Mouse (Mus musculus) CH12.LX (cell line): ENCODE measurements around the gene Exoc3. TPM values are rescaled to one million over a fixed set of nuclear protein-coding genes. Genes with fewer than 3 reads are reported as not detected.

Source experiments
- DNase-seq: peaks from one replicate; pipeline ENCODE4 v3.0.0-alpha.2; 2013; ENCODE audit errors: extremely low read depth
- H3K27ac ChIP-seq: 2 replicates; pipeline ENCODE4 v1.5.1; 2012; ENCODE audit warnings: low read depth, mild to moderate bottlenecking, control low read depth, moderate library complexity; ENCODE audit not compliant: insufficient read depth
- H3K27me3 ChIP-seq: replicated peaks from 2 replicates; pipeline ENCODE3; 2012; ENCODE audit warnings: inconsistent platforms
- H3K36me3 ChIP-seq, 2 experiments: replicated peaks in 1 of 2; 2 replicates each; pipeline versions ENCODE3 to v1.6.1; 2012; ENCODE audit warnings: inconsistent platforms in 1 of 2, low read length in 1 of 2, mild to moderate bottlenecking in 1 of 2, mixed read lengths in 1 of 2, moderate library complexity in 1 of 2; ENCODE audit not compliant: control insufficient read depth in 1 of 2, insufficient read depth in 1 of 2
- H3K4me1 ChIP-seq, 2 experiments: 2 replicates each; pipeline ENCODE4 v1.6.1; 2012; ENCODE audit warnings: inconsistent platforms in 1 of 2, moderate library complexity in 1 of 2; ENCODE audit not compliant: insufficient read depth in 2 of 2, control insufficient read depth in 1 of 2
- H3K4me2 ChIP-seq: 2 replicates; pipeline ENCODE4 v1.6.1; 2012; ENCODE audit warnings: low read depth, mild to moderate bottlenecking, control low read depth; ENCODE audit not compliant: poor library complexity, insufficient read depth, severe bottlenecking
- H3K4me3 ChIP-seq, 3 experiments: fragments of 150-350 bp in 1 of 3; sonication (generic) in 1 of 3; replicated peaks in 1 of 3; 2 replicates each; pipeline versions ENCODE3 to v1.5.1; 2011 to 2012; ENCODE audit warnings: low read depth in 2 of 3, low read length in 2 of 3, mild to moderate bottlenecking in 2 of 3, moderate library complexity in 2 of 3, control low read depth in 1 of 3, improper control_type of control experiment in 1 of 3, inconsistent platforms in 1 of 3, mixed read lengths in 1 of 3; ENCODE audit not compliant: poor library complexity in 1 of 3
- H3K79me2 ChIP-seq: replicated peaks from 2 replicates; pipeline ENCODE4 v1.6.1; 2012; ENCODE audit warnings: mild to moderate bottlenecking, moderate library complexity; ENCODE audit not compliant: control insufficient read depth, poor library complexity, insufficient read depth, severe bottlenecking; ENCODE audit errors: extremely low read depth
- H3K9ac ChIP-seq: 2 replicates; pipeline ENCODE4 v1.6.1; 2012; ENCODE audit warnings: low read depth, mild to moderate bottlenecking, control low read depth, moderate library complexity; ENCODE audit not compliant: insufficient read depth
- H3K9me3 ChIP-seq: replicated peaks from 2 replicates; pipeline ENCODE3; 2012; ENCODE audit warnings: low read length, inconsistent platforms, mixed read lengths
- BHLHE40 ChIP-seq: IDR thresholded peaks from 2 replicates; pipeline ENCODE4 v1.6.1; 2011; ENCODE audit warnings: mild to moderate bottlenecking, low read depth, low read length, improper control_type of control experiment
- CHD1 ChIP-seq: IDR thresholded peaks from 2 replicates; pipeline ENCODE4 v1.6.1; 2012; ENCODE audit warnings: low read depth, low read length, improper control_type of control experiment, inconsistent platforms
- CTCF ChIP-seq, 2 experiments: IDR thresholded peaks in 1 of 2; conservative IDR thresholded peaks in 1 of 2; 2 replicates each; pipeline ENCODE4 v1.5.1; 2011 to 2012; ENCODE audit warnings: low read depth in 2 of 2, low read length in 2 of 2, improper control_type of control experiment in 1 of 2, inconsistent platforms in 1 of 2, mild to moderate bottlenecking in 1 of 2, moderate library complexity in 1 of 2
- ELF1 ChIP-seq: IDR thresholded peaks from 2 replicates; pipeline ENCODE4 v1.6.1; 2014; ENCODE audit warnings: low read depth, mild to moderate bottlenecking, inconsistent platforms, low read length, improper control_type of control experiment
- EP300 ChIP-seq: IDR thresholded peaks from 2 replicates; pipeline ENCODE4 v1.6.1; 2011; ENCODE audit warnings: low read length, improper control_type of control experiment
- ETS1 ChIP-seq: conservative IDR thresholded peaks from 2 replicates; pipeline ENCODE4 v1.6.1; 2012; ENCODE audit warnings: low read depth, mild to moderate bottlenecking, inconsistent platforms, low read length, improper control_type of control experiment, moderate library complexity
- HCFC1 ChIP-seq: IDR thresholded peaks from 2 replicates; pipeline ENCODE4 v1.6.1; 2012; ENCODE audit warnings: low read depth, mild to moderate bottlenecking, inconsistent platforms, low read length, improper control_type of control experiment
- IRF4 ChIP-seq: IDR thresholded peaks from 2 replicates; pipeline ENCODE4 v1.6.1; 2014; ENCODE audit warnings: low read depth, mild to moderate bottlenecking, inconsistent platforms, low read length, improper control_type of control experiment
- JUN ChIP-seq: IDR thresholded peaks from 2 replicates; pipeline ENCODE4 v1.6.1; 2011; ENCODE audit warnings: low read depth, mild to moderate bottlenecking, low read length, improper control_type of control experiment, moderate library complexity; ENCODE audit not compliant: insufficient read depth
- JUND ChIP-seq: conservative IDR thresholded peaks from 2 replicates; pipeline ENCODE4 v1.6.1; 2011; ENCODE audit warnings: low read depth, low read length, improper control_type of control experiment
- KAT2A ChIP-seq: IDR thresholded peaks from 2 replicates; pipeline ENCODE4 v1.6.1; 2012; ENCODE audit warnings: low read length, improper control_type of control experiment, inconsistent platforms; ENCODE audit not compliant: insufficient replicate concordance
- MAFK ChIP-seq: IDR thresholded peaks from 2 replicates; pipeline ENCODE4 v1.6.1; 2011; ENCODE audit warnings: low read length, improper control_type of control experiment; ENCODE audit not compliant: insufficient replicate concordance
- MAX ChIP-seq: IDR thresholded peaks from 2 replicates; pipeline ENCODE4 v1.6.1; 2011; ENCODE audit warnings: low read length, improper control_type of control experiment
- MAZ ChIP-seq: IDR thresholded peaks from 2 replicates; pipeline ENCODE4 v1.6.1; 2012; ENCODE audit warnings: low read depth, mild to moderate bottlenecking, inconsistent platforms, low read length, improper control_type of control experiment, moderate library complexity
- MEF2A ChIP-seq: IDR thresholded peaks from 2 replicates; pipeline ENCODE4 v1.6.1; 2014; ENCODE audit warnings: low read depth, mild to moderate bottlenecking, inconsistent platforms, low read length, improper control_type of control experiment, borderline replicate concordance
- MXI1 ChIP-seq: IDR thresholded peaks from 2 replicates; pipeline ENCODE4 v1.6.1; 2011; ENCODE audit warnings: mild to moderate bottlenecking, low read depth, low read length, improper control_type of control experiment
- MYC ChIP-seq: IDR thresholded peaks from 2 replicates; pipeline ENCODE4 v1.6.1; 2011; ENCODE audit warnings: low read depth, mild to moderate bottlenecking, improper control_type of control experiment, low read length
- NELFE ChIP-seq: IDR thresholded peaks from 2 replicates; pipeline ENCODE4 v1.6.1; 2011; ENCODE audit warnings: low read depth, low read length, improper control_type of control experiment
- NRF1 ChIP-seq: IDR thresholded peaks from 2 replicates; pipeline ENCODE4 v1.6.1; 2014; ENCODE audit warnings: low read depth, mild to moderate bottlenecking, inconsistent platforms, low read length, improper control_type of control experiment, moderate library complexity
- PAX5 ChIP-seq: IDR thresholded peaks from 2 replicates; pipeline ENCODE4 v1.6.1; 2012; ENCODE audit warnings: low read length, inconsistent platforms, mixed read lengths
- POLR2A ChIP-seq: IDR thresholded peaks from 2 replicates; pipeline ENCODE4 v1.6.1; 2011; ENCODE audit warnings: low read depth, mild to moderate bottlenecking, improper control_type of control experiment, low read length
- POLR2AphosphoS2 ChIP-seq: IDR thresholded peaks from 2 replicates; pipeline ENCODE4 v1.6.1; 2011; ENCODE audit warnings: low read depth, low read length, improper control_type of control experiment
- RAD21 ChIP-seq: IDR thresholded peaks from 2 replicates; pipeline ENCODE4 v1.6.1; 2011; ENCODE audit warnings: low read depth, mild to moderate bottlenecking, low read length, improper control_type of control experiment, moderate library complexity
- RCOR1 ChIP-seq: conservative IDR thresholded peaks from 2 replicates; pipeline ENCODE4 v1.6.1; 2012; ENCODE audit warnings: low read depth, mild to moderate bottlenecking, inconsistent platforms, low read length, improper control_type of control experiment
- SIN3A ChIP-seq: IDR thresholded peaks from 2 replicates; pipeline ENCODE4 v1.6.1; 2012; ENCODE audit warnings: low read length, improper control_type of control experiment, inconsistent platforms
- SMC3 ChIP-seq: IDR thresholded peaks from 2 replicates; pipeline ENCODE4 v1.6.1; 2011; ENCODE audit warnings: low read depth, low read length, improper control_type of control experiment
- TBP ChIP-seq: conservative IDR thresholded peaks from 2 replicates; pipeline ENCODE4 v1.6.1; 2011; ENCODE audit warnings: low read depth, low read length, improper control_type of control experiment
- TCF12 ChIP-seq: IDR thresholded peaks from 2 replicates; pipeline ENCODE4 v1.6.1; 2014; ENCODE audit warnings: low read depth, mild to moderate bottlenecking, inconsistent platforms, low read length, improper control_type of control experiment
- UBTF ChIP-seq: IDR thresholded peaks from 2 replicates; pipeline ENCODE4 v1.6.1; 2012; ENCODE audit warnings: low read depth, mild to moderate bottlenecking, inconsistent platforms, low read length, improper control_type of control experiment, moderate library complexity
- USF1 ChIP-seq: IDR thresholded peaks from 2 replicates; pipeline ENCODE4 v1.6.1; 2014; ENCODE audit warnings: low read depth, mild to moderate bottlenecking, inconsistent platforms, low read length, improper control_type of control experiment
- USF2 ChIP-seq: conservative IDR thresholded peaks from 2 replicates; pipeline ENCODE4 v1.6.1; 2011; ENCODE audit warnings: low read depth, low read length, improper control_type of control experiment
- ZC3H11A ChIP-seq: IDR thresholded peaks from 2 replicates; pipeline ENCODE4 v1.6.1; 2012; ENCODE audit warnings: low read depth, mild to moderate bottlenecking, inconsistent platforms, low read length, improper control_type of control experiment
- ZKSCAN1 ChIP-seq: IDR thresholded peaks from 2 replicates; pipeline ENCODE4 v1.6.1; 2012; ENCODE audit warnings: low read depth, inconsistent platforms, low read length, improper control_type of control experiment, borderline replicate concordance
- ZMIZ1 ChIP-seq: IDR thresholded peaks from 2 replicates; pipeline ENCODE4 v1.6.1; 2012; ENCODE audit warnings: low read depth, mild to moderate bottlenecking, inconsistent platforms, low read length, improper control_type of control experiment
- ZNF384 ChIP-seq: IDR thresholded peaks from 2 replicates; pipeline ENCODE4 v1.6.1; 2012; ENCODE audit warnings: low read depth, low read length, improper control_type of control experiment, inconsistent platforms
- dilution Hi-C: fragments of 300-500 bp; cut with MboI; formaldehyde crosslinking; loops from 2 replicates; pipeline ENCODE4 v1.14.3; 2020; ENCODE audit warnings: low sequenced_read_pairs; ENCODE audit not compliant: extremely low pct_unique_long_range_greater_than_20kb, extremely low pct_ligation_motif_present
- in situ Hi-C: fragments of 300-500 bp; cut with MboI; formaldehyde crosslinking; loops from 3 replicates; pipeline ENCODE4 v1.14.3; 2019; ENCODE audit warnings: low sequenced_read_pairs, low pct_ligation_motif_present, low pct_unique_long_range_greater_than_20kb, mixed read lengths
- polyA plus RNA-seq: library from polyadenylated mRNA; unstranded; fragments of >175 nt; gene quantifications from 2 replicates; pipeline ENCODE4 v1.2.1, GENCODE M21; 2012; ENCODE audit warnings: low read depth; ENCODE audit not compliant: insufficient read length
- total RNA-seq, 2 experiments: library from RNA; depleted of rRNA; stranded (reverse); fragments of 300-350 nt in 1 of 2; fragments of >200 nt in 1 of 2; gene quantifications; 2 replicates each; pipeline ENCODE4 v1.2.3; 2012 to 2014

Gene Exoc3
- total RNA-seq (2012; rRNA removed) (23.3 and 27.7 TPM in 2 replicates), total RNA-seq (2014; rRNA removed) (26.5 and 27.3 TPM in 2 replicates), polyA plus RNA-seq (28.9 and 40.1 TPM in 2 replicates)

GRCm38 (mm10) chr13:74208317-74208985 is at the start of gene Exoc3:
Exoc3 (minus strand) TSS chr13:74208732.
- dilution Hi-C loops (no loop called here), in situ Hi-C loops (no loop called here)
- TF ChIP-seq MAX (peak; percentile 76), USF1 (no peak), PAX5 (no peak), POLR2A (peak; percentile 94), RAD21 (no peak), EP300 (no peak), POLR2AphosphoS2 (peak; percentile 75; the same call in 1 of the 2 replicates), ZNF384 (no peak), ZC3H11A (no peak), USF2 (no peak), NELFE (peak; percentile 95), TBP (peak; percentile 88), MAFK (no peak), SMC3 (no peak), ETS1 (0 out of 2 replicates have a peak, but pooled peaks have one; percentile 12), ZKSCAN1 (no peak), RCOR1 (0 out of 2 replicates have a peak, but pooled peaks have one; percentile 49), JUN (no peak), TCF12 (peak; percentile 88), BHLHE40 (no peak), ELF1 (peak; percentile 92), CHD1 (no peak), MYC (peak; percentile 67; the same call in 1 of the 2 replicates), ZMIZ1 (peak; percentile 85), SIN3A (peak; percentile 80), NRF1 (0 out of 2 replicates have a peak, but pooled peaks have one; percentile 18), JUND (no peak), HCFC1 (peak; percentile 89), MAZ (0 out of 2 replicates have a peak, but pooled peaks have one; percentile 44), MEF2A (peak; percentile 49; the same call in 1 of the 2 replicates), IRF4 (peak; percentile 58; the same call in 1 of the 2 replicates), CTCF (conservative IDR thresholded peaks at IDR 0.05 in 1 of 2, IDR thresholded peaks at IDR 0.05 in 1 of 2; ENCODE audit: low read depth in 2 of 2, low read length in 2 of 2) (no peak), MXI1 (peak; percentile 88), KAT2A (peak; percentile 84; the same call in 1 of the 2 replicates), UBTF (no peak)
- peaks cover 10% of the 10 kb centered on the region for H3K79me2 ChIP-seq
- peak within 1 kb of the TSS; percentile 86 for H3K9ac ChIP-seq
- no peaks in the 10 kb centered on the region for H3K27me3 ChIP-seq
- H3K9me3 ChIP-seq = no peaks in the 10 kb centered on the region
- H3K36me3 ChIP-seq = peaks cover 12 to 28% of the 10 kb centered on the region in 2 experiments
- H3K4me3 ChIP-seq = peak within 1 kb of the TSS; percentile 76 to 98 (median 83)
- DNase-seq = peak; percentile 91
- peak within 1 kb of the TSS; percentile 47; the same call in 1 of the 2 replicates for H3K27ac ChIP-seq
- H3K4me1 ChIP-seq = peaks cover 5 to 31% of the 10 kb centered on the region in 2 experiments; a peak in 3 of 4 replicates
- H3K4me2 ChIP-seq = peak within 1 kb of the TSS; percentile 97
